ENCODE assay signal across 8 mouse cellular contexts in genomic region chr2:160740521-160741156, GRCm38 (mm10). TPM values are rescaled to one million over a fixed set of nuclear protein-coding genes. Genes with fewer than 3 reads are reported as not detected.
DNase-seq lines count a peak whose midpoint lies in the region; ATAC-seq and TF ChIP-seq lines count a peak whose summit lies in the region.

No protein-coding gene starts in this region.

- no peaks in the 10 kb centered on the region for H3K27me3 ChIP-seq in heart, embryonic 13.5 days (replicated peaks)
- no peaks in the 10 kb centered on the region for H3K27me3 ChIP-seq in midbrain, embryonic 10.5 days (ENCODE audit: low read depth, poor library complexity, severe bottlenecking)
- no peaks in the 10 kb centered on the region for H3K27me3 ChIP-seq in midbrain, embryonic 11.5 days (ENCODE audit: control insufficient read depth, insufficient read depth, low read length)
- no peaks in the 10 kb centered on the region for H3K27me3 ChIP-seq in hindbrain, postnatal 0 days (ENCODE audit: insufficient read depth, low read length)

- WGBS in heart, embryonic 13.5 days, result 68% methylated on average over 11 of the region's 11 CpGs
- WGBS in midbrain, embryonic 10.5 days, result 80% methylated on average over 11 of the region's 11 CpGs
- WGBS in midbrain, embryonic 11.5 days, result 69% methylated on average over 11 of the region's 11 CpGs
- WGBS in hindbrain, postnatal 0 days, result 30% methylated on average over 11 of the region's 11 CpGs

- no peak for DNase-seq in heart, postnatal 36 days
- DNase-seq in midbrain, embryonic 10.5 days (ENCODE audit: low spot score), result no peak
- DNase-seq in midbrain, embryonic 11.5 days (ENCODE audit: low spot score, missing footprints), result no peak
- DNase-seq in hindbrain, postnatal 0 days (ENCODE audit: low spot score), result peak; percentile 39
- peak; percentile 75 for DNase-seq in thymus, postnatal 14 days
- DNase-seq in B cell, adult 2 months, result no peak
- no peak for DNase-seq in natural killer cell, adult 2 months (ENCODE audit: low spot score in 2 of 2)

- no peak for TF ChIP-seq CTCF in hindbrain, postnatal 0 days (IDR thresholded peaks at IDR 0.05; ENCODE audit: low read depth)

- no peak overlapping the region for H3K4me2 ChIP-seq in heart, embryonic 13.5 days
- H3K4me2 ChIP-seq in midbrain, embryonic 11.5 days, result no peak overlapping the region
- no peak overlapping the region; the same call in 1 of the 2 replicates for H3K4me2 ChIP-seq in hindbrain, postnatal 0 days (ENCODE audit: low read depth, low read length)

- no peaks in the 10 kb centered on the region for H3K9me3 ChIP-seq in heart, embryonic 13.5 days
- H3K9me3 ChIP-seq in midbrain, embryonic 10.5 days (replicated peaks), result no peaks in the 10 kb centered on the region
- H3K9me3 ChIP-seq in midbrain, embryonic 11.5 days (ENCODE audit: control insufficient read depth, low read length), result no peaks in the 10 kb centered on the region
- H3K9me3 ChIP-seq in hindbrain, postnatal 0 days (ENCODE audit: low read length), result no peaks in the 10 kb centered on the region

- no peak overlapping the region for H3K4me3 ChIP-seq in heart, embryonic 13.5 days
- H3K4me3 ChIP-seq in midbrain, embryonic 10.5 days, result no peak overlapping the region
- no peak overlapping the region for H3K4me3 ChIP-seq in midbrain, embryonic 11.5 days (ENCODE audit: low read depth, low read length)
- no peak overlapping the region for H3K4me3 ChIP-seq in hindbrain, postnatal 0 days (ENCODE audit: low read length)

- H3K9ac ChIP-seq in heart, embryonic 13.5 days, result no peak overlapping the region
- H3K9ac ChIP-seq in midbrain, embryonic 11.5 days (ENCODE audit: low read length), result no peak overlapping the region
- H3K9ac ChIP-seq in hindbrain, postnatal 0 days (replicated peaks; ENCODE audit: low read length), result no peak overlapping the region

- peaks cover 99% of the 10 kb centered on the region for H3K4me1 ChIP-seq in heart, embryonic 13.5 days
- peaks cover 53% of the 10 kb centered on the region for H3K4me1 ChIP-seq in midbrain, embryonic 10.5 days
- H3K4me1 ChIP-seq in midbrain, embryonic 11.5 days (ENCODE audit: control insufficient read depth, insufficient read depth, low read length), result peaks cover 9% of the 10 kb centered on the region; the same call in 1 of the 2 replicates
- H3K4me1 ChIP-seq in hindbrain, postnatal 0 days (ENCODE audit: insufficient read depth, low read length), result peaks cover 29% of the 10 kb centered on the region

- intact Hi-C loops in heart, postnatal 36 days (cut with DNase I), result no loop called here

- peaks cover 33% of the 10 kb centered on the region for H3K36me3 ChIP-seq in heart, embryonic 13.5 days
- H3K36me3 ChIP-seq in midbrain, embryonic 10.5 days, result peaks cover 84% of the 10 kb centered on the region
- no peaks in the 10 kb centered on the region for H3K36me3 ChIP-seq in midbrain, embryonic 11.5 days (ENCODE audit: control insufficient read depth, insufficient read depth, low read length)
- H3K36me3 ChIP-seq in hindbrain, postnatal 0 days (ENCODE audit: insufficient read depth, low read length), result peaks cover 6% of the 10 kb centered on the region; the same call in 1 of the 2 replicates

- ATAC-seq in heart, embryonic 13.5 days (ENCODE audit: extremely low read depth, insufficient number of reproducible peaks, low FRiP score, low TSS enrichment), result no peak
- ATAC-seq in midbrain, embryonic 11.5 days (ENCODE audit: low FRiP score), result no peak
- peak; percentile 46; the same call in 1 of the 2 replicates for ATAC-seq in hindbrain, postnatal 0 days

- H3K27ac ChIP-seq in heart, embryonic 13.5 days (replicated peaks), result peak overlapping the region; percentile 79
- H3K27ac ChIP-seq in midbrain, embryonic 10.5 days (replicated peaks), result peak overlapping the region; percentile 33
- H3K27ac ChIP-seq in midbrain, embryonic 11.5 days (ENCODE audit: low read depth, low read length), result no peak overlapping the region
- H3K27ac ChIP-seq in hindbrain, postnatal 0 days, result peak overlapping the region; percentile 60; the same call in 1 of the 2 replicates

RNA-seq across cellular contexts. Expression of gene Plcg1, which starts 9.5 kb away (rescaled TPM):
- polyA plus RNA-seq in heart, embryonic 13.5 days (2015; fragmentation: Nextera tagmentation; extraction: Ambion mirVana), result 25.5 and 29.4 TPM in 2 replicates
- total RNA-seq in heart, postnatal 36 days (2021), result 10 to 100 TPM; 56.7 to 73.1 TPM
- polyA plus RNA-seq in midbrain, embryonic 10.5 days (2016; fragmentation: Nextera tagmentation; extraction: Ambion mirVana), result 57.4 and 68.9 TPM in 2 replicates
- 64.0 and 65.3 TPM in 2 replicates for polyA plus RNA-seq in midbrain, embryonic 11.5 days (2014; fragmentation: Nextera tagmentation; extraction: Ambion mirVana)
- 111 and 185 TPM in 2 replicates for total RNA-seq in hindbrain, postnatal 0 days (2014; rRNA removed)
- polyA plus RNA-seq in hindbrain, postnatal 0 days (2015; fragmentation: Nextera tagmentation; extraction: Ambion mirVana), result 39.8 and 40.5 TPM in 2 replicates

Comparison
In these comparisons a context has a peak if more than half of its experiments do, and no peak if none do; other contexts are left out.
1. DNase-seq: peak in hindbrain, postnatal 0 days (single experiment) and thymus, postnatal 14 days (single experiment); none in heart, postnatal 36 days (0 of 2), midbrain, embryonic 10.5 days (single experiment), midbrain, embryonic 11.5 days (single experiment), B cell, adult 2 months (0 of 2) and natural killer cell, adult 2 months (0 of 2).